Mouse (Mus musculus): Measurements from ENCODE around the gene Pole4. TPM values are rescaled to one million over a fixed set of nuclear protein-coding genes. Genes with fewer than 3 reads are reported as not detected.

Pole4 gene
- 100 to 1,000 TPM; 151 to 233 TPM for polyA plus RNA-seq (2017; shearing (Covaris generic))

GRCm38 (mm10) chr6:82705221-82705620 lies at the start of gene Pole4:
TSS of gene Pole4 (minus strand) at chr6:82705365.

Other genes with a start within 250 kb of the Pole4 start
- gene Hk2, start 69.1 kb upstream of the Pole4 start, polyA plus RNA-seq (2017; shearing (Covaris generic)) = 1 to 10 TPM; 1.5 to 2.5 TPM
- 10 to 100 TPM in 1 of 2 experiments, 1 to 10 TPM in 1; 7.1 to 20.7 TPM for gene Sema4f, start 234.4 kb upstream of the Pole4 start, polyA plus RNA-seq (2017; shearing (Covaris generic))
- gene M1ap, start 241.5 kb upstream of the Pole4 start, polyA plus RNA-seq (2017; shearing (Covaris generic)) = 1 to 10 TPM in 1 of 2 experiments, under 1 TPM in 1; 0.43 to 1.6 TPM

Data from inflammation-experienced regulatory T-cells (primary cell).